ENCODE assay signal across 8 mouse cellular contexts in genomic region chr13:48964850-48965249, GRCm38 (mm10). TPM values are rescaled to one million over a fixed set of nuclear protein-coding genes. Genes with fewer than 3 reads are reported as not detected.
A peak's percentile ranks its signal among the peaks of the same experiment; 100 is the strongest.
DNase-seq lines count a peak whose midpoint lies in the region; ATAC-seq and TF ChIP-seq lines count a peak whose summit lies in the region.

No protein-coding gene starts in this region.

- peak overlapping the region; percentile 98 for H3K4me2 ChIP-seq in lung, embryonic 14.5 days
- H3K4me2 ChIP-seq in forebrain, embryonic 12.5 days: peak overlapping the region; percentile 99
- H3K4me2 ChIP-seq in limb, embryonic 13.5 days (replicated peaks): peak overlapping the region; percentile 95

- TF ChIP-seq CTCF in lung, embryonic 14.5 days (IDR thresholded peaks at IDR 0.05; ENCODE audit: low read depth): no peak
- no peak for TF ChIP-seq CTCF in lung, adult 2 months (IDR thresholded peaks at IDR 0.05; ENCODE audit: insufficient read depth, low read length)
- no peak for TF ChIP-seq CTCF in small intestine, adult 2 months (IDR thresholded peaks at IDR 0.05; ENCODE audit: extremely low read depth, insufficient read length, insufficient replicate concordance, low read depth, low read length)

- WGBS in lung, embryonic 14.5 days: 78% methylated on average over 4 of the region's 4 CpGs
- WGBS in lung, adult 2 months: 47% methylated on average over 4 of the region's 4 CpGs
- WGBS in forebrain, embryonic 12.5 days: 81% methylated on average over 4 of the region's 4 CpGs
- 76% methylated on average over 4 of the region's 4 CpGs for whole genome bisulfite sequencing in limb, embryonic 13.5 days
- WGBS in small intestine, adult 2 months: 23% methylated on average over 4 of the region's 4 CpGs

- H3K9ac ChIP-seq in lung, embryonic 14.5 days: peak overlapping the region; percentile 38; the same call in 1 of the 2 replicates
- H3K9ac ChIP-seq in forebrain, embryonic 12.5 days: peak overlapping the region; percentile 31; the same call in 1 of the 2 replicates
- H3K9ac ChIP-seq in limb, embryonic 13.5 days: peak overlapping the region; percentile 97

- H3K27me3 ChIP-seq in lung, embryonic 14.5 days (ENCODE audit: insufficient read depth, low read length): no peaks in the 10 kb centered on the region
- H3K27me3 ChIP-seq in forebrain, embryonic 12.5 days: no peaks in the 10 kb centered on the region
- H3K27me3 ChIP-seq in limb, embryonic 13.5 days: no peaks in the 10 kb centered on the region
- no peaks in the 10 kb centered on the region for H3K27me3 ChIP-seq in small intestine, adult 2 months (ENCODE audit: control insufficient read depth, insufficient read depth, low read length)

- H3K36me3 ChIP-seq in lung, embryonic 14.5 days (ENCODE audit: insufficient read depth): no peaks in the 10 kb centered on the region
- no peaks in the 10 kb centered on the region for H3K36me3 ChIP-seq in forebrain, embryonic 12.5 days (replicated peaks)
- no peaks in the 10 kb centered on the region for H3K36me3 ChIP-seq in limb, embryonic 13.5 days
- H3K36me3 ChIP-seq in small intestine, adult 2 months (ENCODE audit: control insufficient read depth, insufficient read depth, low read length): no peaks in the 10 kb centered on the region; the same call in 1 of the 2 replicates

- H3K9me3 ChIP-seq in lung, embryonic 14.5 days (ENCODE audit: low read depth, low read length): no peaks in the 10 kb centered on the region
- no peaks in the 10 kb centered on the region for H3K9me3 ChIP-seq in forebrain, embryonic 12.5 days
- H3K9me3 ChIP-seq in limb, embryonic 13.5 days: no peaks in the 10 kb centered on the region

- peaks cover 11% of the 10 kb centered on the region for H3K4me1 ChIP-seq in lung, embryonic 14.5 days (ENCODE audit: insufficient read depth)
- peaks cover 18% of the 10 kb centered on the region for H3K4me1 ChIP-seq in lung, adult 2 months (ENCODE audit: control insufficient read depth, insufficient read depth, low read length)
- H3K4me1 ChIP-seq in forebrain, embryonic 12.5 days: peaks cover 50% of the 10 kb centered on the region
- H3K4me1 ChIP-seq in limb, embryonic 13.5 days: peaks cover 46% of the 10 kb centered on the region
- peaks cover 25% of the 10 kb centered on the region for H3K4me1 ChIP-seq in small intestine, adult 2 months (ENCODE audit: control insufficient read depth, insufficient read depth, insufficient read length, low read length)

- no peak for DNase-seq in lung, embryonic 14.5 days
- DNase-seq in lung, adult 2 months: no peak
- DNase-seq in adrenal gland, postnatal 25 days: no peak
- no peak for DNase-seq in frontal cortex, postnatal 10 days (ENCODE audit: low spot score in 2 of 2)
- no peak for DNase-seq in cerebellum, postnatal 36 days

- H3K27ac ChIP-seq in lung, embryonic 14.5 days (ENCODE audit: low read depth): no peak overlapping the region
- no peak overlapping the region for H3K27ac ChIP-seq in forebrain, embryonic 12.5 days
- H3K27ac ChIP-seq in limb, embryonic 13.5 days: peak overlapping the region; percentile 97; the same call in 1 of the 2 replicates
- H3K27ac ChIP-seq in small intestine, adult 2 months (ENCODE audit: insufficient read depth, low read depth, low read length): peak overlapping the region; percentile 96; the same call in 1 of the 2 replicates

- H3K4me3 ChIP-seq in lung, embryonic 14.5 days (ENCODE audit: low read depth, low read length): peak overlapping the region; percentile 96; the same call in 1 of the 2 replicates
- H3K4me3 ChIP-seq in lung, adult 2 months (replicated peaks; ENCODE audit: extremely low read depth, low read depth, low read length): no peak overlapping the region
- H3K4me3 ChIP-seq in forebrain, embryonic 12.5 days (replicated peaks): no peak overlapping the region; the same call in 1 of the 2 replicates
- peak overlapping the region; percentile 95 for H3K4me3 ChIP-seq in limb, embryonic 13.5 days
- peak overlapping the region; percentile 30 for H3K4me3 ChIP-seq in small intestine, adult 2 months (ENCODE audit: low read depth, low read length)

- no peak for TF ChIP-seq POLR2A in lung, adult 2 months (IDR thresholded peaks at IDR 0.05; ENCODE audit: borderline replicate concordance, extremely low read depth, low read depth, low read length)
- no peak for TF ChIP-seq POLR2A in small intestine, adult 2 months (IDR thresholded peaks at IDR 0.05; ENCODE audit: low read depth, low read length)

- ATAC-seq in lung, embryonic 14.5 days (ENCODE audit: insufficient read depth): no peak
- ATAC-seq in forebrain, embryonic 12.5 days (ENCODE audit: low FRiP score): no peak
- ATAC-seq in limb, embryonic 13.5 days (ENCODE audit: low FRiP score, low read depth): no peak

RNA-seq across cellular contexts. Expression of gene Fam120a, which starts 3.0 kb away (rescaled TPM):
- 37.0 and 37.7 TPM in 2 replicates for polyA plus RNA-seq in lung, embryonic 14.5 days (2014; fragmentation: Nextera tagmentation; extraction: Ambion mirVana)
- polyA plus RNA-seq in lung, adult 2 months (2012; rRNA removed): 58.5 and 64.0 TPM in 2 replicates
- polyA plus RNA-seq in forebrain, embryonic 12.5 days (2016; fragmentation: Nextera tagmentation; extraction: Ambion mirVana): 18.2 and 18.5 TPM in 2 replicates
- polyA plus RNA-seq in limb, embryonic 13.5 days (2015; fragmentation: Nextera tagmentation; extraction: Ambion mirVana): 21.4 and 22.0 TPM in 2 replicates
- 56.5 and 80.1 TPM in 2 replicates for polyA plus RNA-seq in small intestine, adult 2 months (2012; rRNA removed)
- 189 TPM in 2 replicates for total RNA-seq in adrenal gland, postnatal 25 days (2021)

Comparison
In these comparisons a context has a peak if more than half of its experiments do, and no peak if none do; other contexts are left out.
1. H3K4me3 ChIP-seq: peak in lung, embryonic 14.5 days (single experiment), limb, embryonic 13.5 days (single experiment) and small intestine, adult 2 months (single experiment); none in lung, adult 2 months (single experiment) and forebrain, embryonic 12.5 days (single experiment).
2. H3K27ac ChIP-seq: peak in limb, embryonic 13.5 days (single experiment) and small intestine, adult 2 months (single experiment); none in lung, embryonic 14.5 days (single experiment) and forebrain, embryonic 12.5 days (single experiment).
3. H3K9ac ChIP-seq: peak in every context shown above with its lines; median percentile 97 in limb, embryonic 13.5 days; 38 in lung, embryonic 14.5 days; 31 in forebrain, embryonic 12.5 days.
4. Peak in every context shown above with its lines, with median percentiles within 50 percentile points of each other: H3K4me2 ChIP-seq.